Mouse (Mus musculus) heart, adult 2 months (tissue): ENCODE results near the gene Nrp1.

Experiments used
- CTCF ChIP-seq: fragments of 200-600 bp; IDR thresholded peaks from 2 replicates; pipeline ENCODE4 v1.8.1; 2022; ENCODE audit warnings: antibody characterized with exemption, mild to moderate bottlenecking, moderate library complexity
- EP300 ChIP-seq: fragments of 200-500 bp; IDR thresholded peaks from 2 replicates; pipeline ENCODE4 v1.6.1; 2011; ENCODE audit warnings: low read depth, low read length, control low read depth; ENCODE audit not compliant: insufficient read depth
- POLR2A ChIP-seq: fragments of 200-500 bp; IDR thresholded peaks from 2 replicates; pipeline ENCODE4 v1.6.1; 2011; ENCODE audit warnings: mild to moderate bottlenecking, low read depth, low read length, control low read depth; ENCODE audit not compliant: insufficient read depth

- TF ChIP-seq CTCF (no peak), EP300 (no peak), POLR2A (no peak)
Measured at GRCm38 (mm10) chr8:128419984-128420383, 61.6 kb downstream of the Nrp1 start.
